Mouse (Mus musculus): ENCODE measurements around the gene Lrmda.

Lrmda gene

GRCm38 (mm10) chr14:22091306-22091705 lies 71.8 kb downstream of the Lrmda start:
- no peak for DNase-seq (ENCODE audit: low spot score in 2 of 2)

DNA sequence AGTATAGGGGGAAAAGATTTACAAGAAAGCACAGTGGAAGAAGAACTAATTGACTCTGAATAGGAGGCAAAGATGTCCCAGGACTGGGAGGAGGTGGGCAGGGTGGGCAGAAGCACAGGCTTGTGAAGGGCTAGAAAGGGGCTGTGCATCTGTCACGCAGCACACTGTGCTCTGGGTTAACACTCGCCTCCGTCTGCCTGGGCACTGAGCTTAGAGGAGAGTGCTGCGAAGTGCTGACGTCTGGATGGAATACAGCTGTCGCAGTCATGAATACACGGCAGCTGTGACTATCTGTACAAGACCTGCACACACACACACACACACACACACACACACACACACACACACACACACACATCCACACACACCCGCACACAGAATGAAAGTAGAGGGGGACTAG lies 73.6 kb downstream of the Lrmda start:
- no peak for DNase-seq (ENCODE audit: low spot score in 2 of 2)

DNA sequence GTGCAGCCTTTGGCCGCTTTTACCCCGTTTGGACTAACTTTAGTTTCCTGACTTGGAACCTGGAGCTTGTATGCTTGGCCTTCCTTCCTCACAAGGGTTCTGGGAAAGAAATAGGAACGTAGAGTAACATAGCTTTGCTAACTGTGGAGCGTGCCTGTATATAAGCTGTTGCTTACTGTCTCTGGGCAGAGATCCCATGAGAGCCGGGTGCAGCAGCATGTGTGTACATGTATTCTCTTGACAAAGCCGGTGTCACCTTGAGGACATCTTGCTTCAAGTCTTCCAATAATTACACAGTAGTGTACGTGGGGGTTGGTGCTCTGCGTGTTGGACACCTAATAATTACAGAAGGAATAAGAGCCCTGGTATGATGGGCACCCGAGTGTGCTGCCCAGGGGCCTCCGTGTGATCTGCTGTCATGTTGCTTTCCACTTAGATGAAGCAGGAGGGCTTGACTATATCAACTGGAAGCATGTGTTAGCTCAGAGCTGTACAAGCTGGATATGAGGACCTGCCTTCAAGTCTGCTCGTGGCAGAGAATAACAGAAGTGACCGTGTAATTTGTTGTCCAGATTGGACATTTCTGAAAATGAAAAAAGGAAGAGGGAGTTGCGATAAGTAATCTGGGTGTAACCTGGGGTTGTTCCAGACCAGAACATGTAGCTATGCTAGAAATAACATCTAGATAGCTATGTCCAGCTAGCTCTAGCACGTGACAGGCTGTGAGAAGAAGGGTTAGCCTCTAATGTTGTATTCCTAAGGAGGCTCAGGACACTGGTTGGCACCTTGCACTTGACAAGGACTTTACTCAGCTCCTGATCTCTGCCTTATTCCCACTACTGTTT lies 82.7 kb downstream of the Lrmda start:
- DNase-seq (ENCODE audit: low spot score in 2 of 2): no peak

DNA sequence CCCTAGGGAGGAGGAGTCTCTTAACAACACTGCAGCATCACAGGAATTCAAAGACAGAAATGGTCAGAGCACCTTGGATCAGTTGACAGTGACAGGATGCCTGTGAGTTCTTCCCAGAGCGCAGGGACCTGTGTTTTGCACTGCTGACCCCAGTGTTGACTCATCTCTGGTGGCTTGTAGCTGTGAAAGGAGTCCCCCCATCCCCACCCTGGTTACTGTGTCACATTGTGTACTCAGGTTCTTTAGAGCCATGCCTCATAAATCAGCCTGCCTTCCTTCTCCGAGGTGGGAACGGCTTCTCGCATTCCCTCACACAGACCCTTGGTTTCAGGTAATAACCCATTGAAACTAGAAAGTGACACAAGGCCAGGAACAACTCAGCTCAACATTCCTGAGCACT lies 86.3 kb downstream of the Lrmda start:
- DNase-seq (ENCODE audit: low spot score in 2 of 2): no peak

- no peak for DNase-seq (ENCODE audit: low spot score in 2 of 2)
Measured at GRCm38 (mm10) chr14:22106777-22107176, 87.3 kb downstream of the Lrmda start.

DNA sequence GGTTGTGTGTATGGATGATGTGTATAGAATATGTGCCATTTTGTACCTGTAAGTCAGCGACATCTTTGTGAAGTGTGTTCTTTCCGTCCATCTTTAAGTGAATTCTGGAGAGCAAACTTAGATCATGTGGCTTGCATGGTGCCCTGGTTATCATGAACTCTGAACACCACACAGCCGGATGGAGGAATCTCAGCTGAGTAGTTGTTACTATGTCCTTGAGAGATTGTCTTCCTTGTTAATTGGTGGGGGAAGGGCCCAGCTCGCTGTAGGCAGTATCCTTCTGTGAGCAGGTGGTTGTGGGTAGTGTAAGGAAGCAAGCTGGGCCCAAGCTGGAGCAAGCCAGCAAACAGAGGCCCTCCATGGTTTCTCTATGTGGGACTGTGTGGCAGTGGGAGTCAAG lies 89.9 kb downstream of the Lrmda start:
- no peak for DNase-seq (ENCODE audit: low spot score in 2 of 2)

GRCm38 (mm10) chr14:22113463-22114361 lies 94.2 kb downstream of the Lrmda start:
- DNase-seq (ENCODE audit: low spot score in 2 of 2): no peak

- peak in 1 of 2 experiments; percentile 38 for DNase-seq (ENCODE audit: low spot score in 2 of 2)
Measured at GRCm38 (mm10) chr14:22114651-22115351, 95.3 kb downstream of the Lrmda start.

DNA sequence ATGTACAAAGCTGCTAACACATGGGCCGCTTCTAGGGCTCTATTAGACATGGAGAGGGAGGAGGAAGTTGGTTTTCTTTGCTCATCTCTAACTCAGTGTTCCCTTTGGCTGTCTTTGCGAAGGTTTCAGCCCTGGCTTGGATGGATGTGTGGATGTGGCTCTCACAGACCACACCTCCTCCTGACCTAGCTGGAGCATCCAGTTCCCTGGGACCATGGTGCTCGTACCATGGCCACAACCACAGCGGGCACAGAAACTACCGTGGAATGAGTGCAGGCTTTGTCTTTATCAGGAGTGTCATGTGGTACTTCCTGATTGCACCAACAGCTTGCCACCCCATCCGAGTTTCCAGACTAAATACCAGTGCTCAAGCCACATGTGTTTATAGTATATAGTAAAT lies 98.6 kb downstream of the Lrmda start:
- no peak for DNase-seq (ENCODE audit: low spot score in 2 of 2)

GRCm38 (mm10) chr14:22118512-22118911 lies 99.0 kb downstream of the Lrmda start:
- no peak for DNase-seq (ENCODE audit: low spot score in 2 of 2)

DNA sequence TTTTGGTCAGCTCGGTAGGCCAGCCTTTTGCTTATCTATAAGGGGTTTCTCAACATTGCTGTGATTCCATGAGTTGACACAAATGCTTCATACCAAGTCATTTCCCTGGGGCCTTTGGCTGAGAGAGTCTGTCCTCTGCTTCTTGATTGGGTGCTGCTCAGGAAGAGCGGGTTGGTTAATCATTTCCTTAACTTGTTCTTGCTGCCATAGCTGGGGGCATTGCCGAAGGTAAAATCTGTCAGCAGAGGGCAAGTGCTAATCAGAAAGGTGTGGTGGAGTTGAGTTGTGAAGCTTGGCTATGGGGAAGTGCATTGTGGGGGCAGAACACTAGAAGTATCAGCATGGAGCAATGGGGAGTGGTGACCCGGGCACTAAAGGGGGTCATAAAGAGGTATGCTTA lies 106.8 kb downstream of the Lrmda start:
- DNase-seq (ENCODE audit: low spot score in 2 of 2): no peak

- no peak for DNase-seq (ENCODE audit: low spot score in 2 of 2)
Measured at GRCm38 (mm10) chr14:22126859-22127258, 107.3 kb downstream of the Lrmda start.

DNA sequence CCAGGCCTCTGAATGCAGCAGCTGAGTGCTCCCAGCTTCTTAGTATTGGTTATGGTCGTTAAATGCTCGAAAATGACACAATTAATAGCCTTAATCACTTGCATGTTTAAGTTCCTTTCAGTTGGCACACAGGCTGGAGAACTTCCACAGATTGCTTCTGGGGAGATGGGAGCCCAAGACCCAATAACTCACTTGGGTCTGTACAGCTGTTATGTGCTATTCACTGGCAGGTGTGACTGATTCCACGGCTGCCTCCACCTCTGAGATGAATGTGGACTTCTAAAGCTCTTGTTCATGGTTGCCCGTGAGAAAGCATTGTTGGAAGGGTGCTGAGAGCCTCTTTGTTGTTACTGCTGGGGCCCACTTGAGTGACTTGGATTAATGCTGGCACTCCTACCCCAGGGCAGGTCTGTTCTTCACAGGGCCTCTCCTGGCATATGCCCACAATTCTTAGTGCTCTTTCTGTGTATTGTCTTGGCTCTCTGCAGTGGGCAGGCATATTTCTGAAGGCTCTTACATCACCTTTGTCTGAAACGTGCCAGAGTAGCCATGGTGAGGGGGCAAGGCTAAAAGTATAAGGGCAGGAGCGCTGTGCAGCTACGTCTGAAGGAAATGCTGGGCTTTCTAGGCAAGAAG lies 111.6 kb downstream of the Lrmda start:
- DNase-seq (ENCODE audit: low spot score in 2 of 2): no peak

DNA sequence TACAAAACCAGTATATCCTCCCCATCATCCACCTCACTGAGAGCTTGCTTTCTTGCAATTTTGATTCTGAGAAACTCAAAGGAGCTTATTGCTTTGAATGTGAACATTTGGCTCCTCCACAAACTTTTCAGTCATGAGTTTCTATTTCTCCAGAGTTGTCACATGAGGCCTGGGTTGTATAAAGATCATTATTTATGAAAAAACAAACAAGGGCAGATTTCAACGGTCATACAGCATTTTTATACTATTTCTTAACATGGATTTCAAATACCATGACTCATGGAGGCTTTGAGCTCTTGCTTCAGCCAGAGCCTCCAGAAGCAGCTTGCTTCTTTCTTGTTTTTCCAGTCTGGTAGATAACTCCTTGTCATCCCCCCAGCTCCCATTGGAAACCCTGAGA lies 119.8 kb downstream of the Lrmda start:
- no peak for DNase-seq (ENCODE audit: low spot score in 2 of 2)

- DNase-seq (ENCODE audit: low spot score in 2 of 2): no peak
Measured at GRCm38 (mm10) chr14:22144014-22144413, 124.5 kb downstream of the Lrmda start.

DNA sequence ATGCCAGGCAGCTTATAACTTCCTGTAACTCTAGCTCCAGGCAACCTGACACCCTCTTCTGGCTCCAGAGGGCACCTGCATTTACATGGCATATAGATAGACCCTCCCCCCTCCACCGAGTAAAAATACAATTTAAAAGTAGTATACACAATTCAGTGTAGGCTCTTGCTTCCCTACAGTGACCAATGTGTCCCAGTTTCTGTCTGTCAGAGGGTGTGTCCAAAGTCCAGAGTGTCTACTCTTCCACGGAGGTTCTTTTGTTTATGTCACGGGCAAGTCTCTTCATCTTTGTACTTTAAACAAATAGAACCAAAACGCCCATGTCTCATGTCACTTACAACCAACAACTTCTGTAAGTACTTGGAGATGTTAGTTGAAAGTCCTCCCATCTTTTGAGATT lies 126.4 kb downstream of the Lrmda start:
- no peak for DNase-seq (ENCODE audit: low spot score in 2 of 2)

GRCm38 (mm10) chr14:22146508-22147044 lies 127.1 kb downstream of the Lrmda start:
- DNase-seq (ENCODE audit: low spot score in 2 of 2): no peak

DNA sequence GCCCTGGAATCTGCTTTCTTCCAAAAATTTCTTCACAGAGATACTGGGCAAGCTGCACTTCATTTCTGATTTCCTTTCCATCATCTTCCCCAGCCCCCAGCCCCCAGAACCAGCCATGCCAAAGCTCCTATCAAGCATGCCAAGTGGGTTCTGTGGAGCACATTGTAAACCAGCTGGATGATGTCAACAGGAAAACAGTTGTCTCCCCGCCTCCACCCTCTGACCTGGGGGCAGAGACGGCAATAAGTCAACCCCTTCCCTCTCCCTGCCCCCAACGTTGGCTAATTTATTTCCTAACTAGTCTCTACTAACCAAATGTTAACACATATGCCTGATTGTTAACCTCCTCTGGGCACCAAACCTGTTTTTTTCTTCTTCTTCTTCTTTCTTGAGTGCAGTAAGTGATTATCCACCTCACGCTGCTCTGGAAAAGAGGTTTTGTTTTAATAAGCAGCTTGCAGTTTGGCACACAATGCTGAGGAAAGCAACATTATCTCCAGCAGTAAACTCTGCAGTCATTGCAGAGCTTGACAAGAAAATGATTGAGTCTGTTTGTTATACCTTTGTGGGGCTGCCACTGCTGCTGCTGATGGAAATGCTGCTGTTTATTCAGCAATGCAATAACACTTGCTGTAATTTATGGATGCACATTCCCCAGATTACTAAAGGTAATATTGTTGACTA lies 128.0 kb downstream of the Lrmda start:
- DNase-seq (ENCODE audit: low spot score in 2 of 2): no peak

DNA sequence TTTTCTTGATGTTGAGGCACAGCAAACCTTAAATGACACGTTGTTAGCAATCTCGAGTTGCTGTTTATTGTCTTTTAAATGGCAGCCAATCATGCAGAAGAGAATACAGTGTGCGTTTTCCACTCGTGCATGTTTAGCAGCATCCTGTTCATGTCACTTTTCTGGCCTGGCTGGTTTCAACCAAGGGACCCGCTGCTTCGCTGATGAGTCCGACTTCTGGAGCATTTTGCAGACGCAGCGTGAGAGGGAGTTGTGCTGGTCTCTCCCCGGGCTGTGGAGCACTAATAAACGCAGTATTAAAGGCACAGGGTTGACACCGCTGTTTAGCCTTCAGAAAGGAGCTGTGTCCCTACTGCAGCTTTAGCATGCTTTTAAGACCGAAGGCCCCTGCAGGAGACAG lies 133.2 kb downstream of the Lrmda start:
- no peak for DNase-seq (ENCODE audit: low spot score in 2 of 2)

- DNase-seq (ENCODE audit: low spot score in 2 of 2): no peak
Measured at GRCm38 (mm10) chr14:22154096-22154495, 134.6 kb downstream of the Lrmda start.

GRCm38 (mm10) chr14:22155034-22155433 lies 135.5 kb downstream of the Lrmda start:
- DNase-seq (ENCODE audit: low spot score in 2 of 2): no peak

All from urinary bladder, postnatal 36 days (tissue).